In genomic region chr8:10802003-10802402, GRCm38 (mm10) we compare ENCODE assay signal across 16 mouse cellular contexts.
DNase-seq lines count a peak whose midpoint lies in the region; ATAC-seq and TF ChIP-seq lines count a peak whose summit lies in the region.
"Had no signal": no experiment of that assay in that cellular context is flagged by ENCODE, and none has a peak within 500 bp of the region (broad histone marks: within the 10 kb centered on the region; RNA-seq: fewer than 3 reads in every experiment).

No protein-coding gene starts in this region.

- no peak for ATAC-seq in kidney, embryonic 16.5 days (ENCODE audit: low FRiP score, low TSS enrichment)
- no peak for ATAC-seq in midbrain, embryonic 14.5 days (ENCODE audit: low FRiP score, low TSS enrichment)
- ATAC-seq in intestine, postnatal 0 days = no peak
- ATAC-seq: forebrain, embryonic 14.5 days; hindbrain, postnatal 0 days had no signal

- TF ChIP-seq CTCF in intestine, postnatal 0 days (IDR thresholded peaks at IDR 0.05; ENCODE audit: low read depth) = no peak

- no peak overlapping the region for H3K4me3 ChIP-seq in heart, embryonic 10.5 days
- no peak overlapping the region for H3K4me3 ChIP-seq in kidney, embryonic 16.5 days (ENCODE audit: low read length)
- no peak overlapping the region for H3K4me3 ChIP-seq in midbrain, embryonic 14.5 days (replicated peaks; ENCODE audit: low read depth, low read length)
- no peak overlapping the region for H3K4me3 ChIP-seq in intestine, postnatal 0 days (ENCODE audit: low read depth, low read length)
- H3K4me3 ChIP-seq: neural tube, embryonic 13.5 days had no signal

- no peak overlapping the region for H3K9ac ChIP-seq in kidney, embryonic 16.5 days (replicated peaks; ENCODE audit: low read length)
- H3K9ac ChIP-seq in midbrain, embryonic 14.5 days (replicated peaks; ENCODE audit: low read length) = no peak overlapping the region
- H3K9ac ChIP-seq in intestine, postnatal 0 days (ENCODE audit: low read depth, low read length) = no peak overlapping the region
- H3K9ac ChIP-seq: liver, embryonic 14.5 days; neural tube, embryonic 13.5 days had no signal

- no peak overlapping the region for H3K4me2 ChIP-seq in kidney, embryonic 16.5 days (replicated peaks; ENCODE audit: low read depth, low read length)
- H3K4me2 ChIP-seq in midbrain, embryonic 14.5 days (ENCODE audit: low read length) = no peak overlapping the region
- H3K4me2 ChIP-seq in intestine, postnatal 0 days (replicated peaks; ENCODE audit: low read depth) = no peak overlapping the region
- H3K4me2 ChIP-seq: neural tube, embryonic 13.5 days had no signal

- H3K27me3 ChIP-seq in heart, embryonic 10.5 days (ENCODE audit: insufficient read depth, poor library complexity, severe bottlenecking) = 0 out of 2 replicates have a peak, but pooled peaks cover 4% of the 10 kb centered on the region
- no peaks in the 10 kb centered on the region; the same call in 1 of the 2 replicates for H3K27me3 ChIP-seq in kidney, embryonic 16.5 days (ENCODE audit: insufficient read depth, low read length)
- H3K27me3 ChIP-seq in midbrain, embryonic 14.5 days (ENCODE audit: control insufficient read depth, insufficient read depth, low read length) = no peaks in the 10 kb centered on the region
- H3K27me3 ChIP-seq in intestine, postnatal 0 days (replicated peaks; ENCODE audit: control insufficient read depth, insufficient read depth, low read length) = no peaks in the 10 kb centered on the region

- peak overlapping the region; percentile 63 for H3K27ac ChIP-seq in heart, embryonic 10.5 days
- no peak overlapping the region for H3K27ac ChIP-seq in kidney, embryonic 16.5 days (ENCODE audit: low read length)
- H3K27ac ChIP-seq in midbrain, embryonic 14.5 days (replicated peaks; ENCODE audit: low read depth, low read length) = no peak overlapping the region
- H3K27ac ChIP-seq in intestine, postnatal 0 days (ENCODE audit: low read depth, low read length) = no peak overlapping the region
- H3K27ac ChIP-seq: hindbrain, postnatal 0 days; liver, embryonic 14.5 days; neural tube, embryonic 13.5 days had no signal

- no peaks in the 10 kb centered on the region for H3K9me3 ChIP-seq in heart, embryonic 10.5 days
- H3K9me3 ChIP-seq in kidney, embryonic 16.5 days (ENCODE audit: low read length) = no peaks in the 10 kb centered on the region
- no peaks in the 10 kb centered on the region for H3K9me3 ChIP-seq in midbrain, embryonic 14.5 days (ENCODE audit: control insufficient read depth, low read length)
- no peaks in the 10 kb centered on the region for H3K9me3 ChIP-seq in intestine, postnatal 0 days (ENCODE audit: control insufficient read depth)
- H3K9me3 ChIP-seq: neural tube, embryonic 13.5 days had no signal

- H3K4me1 ChIP-seq in heart, embryonic 10.5 days = peaks cover 31% of the 10 kb centered on the region
- no peaks in the 10 kb centered on the region for H3K4me1 ChIP-seq in kidney, embryonic 16.5 days (ENCODE audit: insufficient read depth, low read length)
- H3K4me1 ChIP-seq in midbrain, embryonic 14.5 days (ENCODE audit: control insufficient read depth, insufficient read depth, low read length) = peaks cover 22% of the 10 kb centered on the region
- H3K4me1 ChIP-seq in intestine, postnatal 0 days (replicated peaks; ENCODE audit: control insufficient read depth, insufficient read depth, low read length) = no peaks in the 10 kb centered on the region; the same call in 1 of the 2 replicates

- H3K36me3 ChIP-seq in heart, embryonic 10.5 days = no peaks in the 10 kb centered on the region
- no peaks in the 10 kb centered on the region for H3K36me3 ChIP-seq in kidney, embryonic 16.5 days (ENCODE audit: insufficient read depth, low read length)
- no peaks in the 10 kb centered on the region for H3K36me3 ChIP-seq in midbrain, embryonic 14.5 days (ENCODE audit: control insufficient read depth, insufficient read depth, low read length)
- no peaks in the 10 kb centered on the region for H3K36me3 ChIP-seq in intestine, postnatal 0 days (ENCODE audit: control insufficient read depth, insufficient read depth)
- H3K36me3 ChIP-seq: neural tube, embryonic 13.5 days had no signal

- DNase-seq in heart, embryonic 10.5 days (ENCODE audit: low spot score) = no peak
- no peak for DNase-seq in heart, postnatal 10 days
- DNase-seq in kidney, adult 9 months = peak; percentile 21
- peak; percentile 27 to 34 for DNase-seq in kidney, postnatal 36 days
- DNase-seq in lung, postnatal 4 days = peak; percentile 34 to 60
- no peak for DNase-seq in midbrain, embryonic 14.5 days
- DNase-seq: cerebellum, adult 9-11 months; layer of hippocampus, postnatal 36 days; right cerebral cortex, postnatal 25 days; thymus, adult 18-20 months had no signal

- intact Hi-C loops in heart, postnatal 10 days (cut with DNase I) = loop anchor here (5.0 kb wide), 1 partner anchor 130 kb away; no protein-coding TSS in a partner anchor

Comparison
In these comparisons a context has a peak if more than half of its experiments do, and no peak if none do; other contexts are left out.
1. DNase-seq: peak in kidney, adult 9 months (single experiment), kidney, postnatal 36 days (2 of 2) and lung, postnatal 4 days (2 of 2); none in heart, embryonic 10.5 days (single experiment), heart, postnatal 10 days (0 of 2) and midbrain, embryonic 14.5 days (single experiment).